Mouse (Mus musculus) intestine, postnatal 0 days (tissue): Measurements from ENCODE around the gene Olfr722. TPM values are rescaled to one million over a fixed set of nuclear protein-coding genes. Genes with fewer than 3 reads are reported as not detected.
A peak's percentile ranks its signal among the peaks of the same experiment; 100 is the strongest.
"Not testable (repeated sequence)": the region's sequence is repeated elsewhere in the genome, so short reads cannot be mapped to it uniquely, and the experiment has no call there.

Experiments
- ATAC-seq: fragments of 200-750 bp; cut with Nextera tagmentation; 2 replicates; pipeline ENCODE4 v1.8.0; 2017; ENCODE audit warnings: mild to moderate bottlenecking, moderate TSS enrichment, moderate library complexity
- H3K27ac ChIP-seq: fragments of 300-500 bp; sonication (generic); 2 replicates; pipeline ENCODE4 v1.5.1; 2014; ENCODE audit warnings: mild to moderate bottlenecking, low read depth, low read length, moderate library complexity
- H3K27me3 ChIP-seq: fragments of 300-500 bp; sonication (generic); replicated peaks from 2 replicates; pipeline ENCODE4 v1.6.1; 2014; ENCODE audit warnings: low read length, mixed read lengths; ENCODE audit not compliant: control insufficient read depth, insufficient read depth
- H3K36me3 ChIP-seq: fragments of 300-500 bp; sonication (generic); 2 replicates; pipeline ENCODE4 v1.6.1; 2014; ENCODE audit warnings: mild to moderate bottlenecking, moderate library complexity; ENCODE audit not compliant: control insufficient read depth, insufficient read depth
- H3K4me1 ChIP-seq: fragments of 300-500 bp; sonication (generic); replicated peaks from 2 replicates; pipeline ENCODE4 v1.6.1; 2014; ENCODE audit warnings: antibody characterized with exemption, low read length, mixed read lengths; ENCODE audit not compliant: control insufficient read depth, insufficient read depth
- H3K4me2 ChIP-seq: fragments of 300-500 bp; sonication (generic); replicated peaks from 2 replicates; pipeline ENCODE4 v1.6.1; 2014; ENCODE audit warnings: low read depth, mild to moderate bottlenecking, moderate library complexity
- H3K4me3 ChIP-seq: fragments of 300-500 bp; sonication (generic); 2 replicates; pipeline ENCODE4 v1.5.1; 2014; ENCODE audit warnings: low read depth, low read length
- H3K9ac ChIP-seq: fragments of 300-500 bp; sonication (generic); 2 replicates; pipeline ENCODE4 v1.6.1; 2014; ENCODE audit warnings: mild to moderate bottlenecking, low read depth, low read length
- H3K9me3 ChIP-seq: fragments of 300-500 bp; sonication (generic); 2 replicates; pipeline ENCODE4 v1.6.1; 2016; ENCODE audit warnings: mixed run types; ENCODE audit not compliant: control insufficient read depth
- CTCF ChIP-seq: sonication (generic); IDR thresholded peaks from 2 replicates; pipeline ENCODE4 v1.5.1; 2016; ENCODE audit warnings: low read depth, mild to moderate bottlenecking, control low read depth, antibody characterized with exemption, moderate library complexity
- polyA plus RNA-seq: library from polyadenylated mRNA; unstranded; fragments of >200 nt; fragmentation: Nextera tagmentation; extraction: Ambion mirVana; gene quantifications from 2 replicates; pipeline ENCODE4 v1.2.1, GENCODE M21; 2015

Olfr722 gene
- not detected in 2 replicates for polyA plus RNA-seq

GRCm38 (mm10) chr14:49901899-49902298, at the start of gene Olfr722:
Gene Olfr722, minus strand, starts transcription at chr14:49901999.
- Histone ChIP-seq H3K4me2 (no peak within 1 kb of the TSS), H3K36me3 (no peaks in the 10 kb centered on the region), H3K4me1 (no peaks in the 10 kb centered on the region), H3K4me3 (no peak within 1 kb of the TSS), H3K27me3 (no peaks in the 10 kb centered on the region), H3K27ac (no peak within 1 kb of the TSS), H3K9ac (no peak within 1 kb of the TSS), H3K9me3 (no peaks in the 10 kb centered on the region)
- no peak for TF ChIP-seq CTCF
- ATAC-seq: no peak

- H3K36me3 ChIP-seq, H3K27me3 ChIP-seq, H3K4me1 ChIP-seq, H3K9me3 ChIP-seq, ATAC-seq, H3K9ac ChIP-seq, H3K4me2 ChIP-seq, H3K4me3 ChIP-seq, H3K27ac ChIP-seq: not testable (repeated sequence)
Measured at GRCm38 (mm10) chr14:49931687-49932086, 29.9 kb upstream of the Olfr722 start, which contains the start of gene Olfr723. Gene Olfr723, minus strand, starts transcription at chr14:49931787.

- Histone ChIP-seq H3K4me1 (no peaks in the 10 kb centered on the region), H3K4me3 (no peak overlapping the region), H3K9ac (no peak overlapping the region), H3K9me3 (no peaks in the 10 kb centered on the region), H3K4me2 (no peak overlapping the region), H3K27me3 (no peaks in the 10 kb centered on the region), H3K27ac (no peak overlapping the region), H3K36me3 (no peaks in the 10 kb centered on the region)
- no peak for ATAC-seq
- peak; percentile 62 for TF ChIP-seq CTCF
Measured at GRCm38 (mm10) chr14:49860387-49860786, 41.4 kb downstream of the Olfr722 start.

Other genes with a start within 250 kb of the Olfr722 start
- gene Armh4, start 118.6 kb downstream of the Olfr722 start, polyA plus RNA-seq: 5.3 and 6.2 TPM in 2 replicates
- gene Olfr723, start 29.8 kb upstream of the Olfr722 start, polyA plus RNA-seq: not detected in 2 replicates
- not detected in 2 replicates for gene Olfr724, start 61.3 kb upstream of the Olfr722 start, polyA plus RNA-seq
- not detected in 2 replicates for gene Olfr725, start 138.4 kb upstream of the Olfr722 start, polyA plus RNA-seq
- gene Olfr726, start 189.0 kb upstream of the Olfr722 start, polyA plus RNA-seq: not detected in 2 replicates
- gene Olfr727, start 221.2 kb upstream of the Olfr722 start, polyA plus RNA-seq: not detected in 2 replicates
- not detected in 2 replicates for gene Olfr728, start 240.7 kb upstream of the Olfr722 start, polyA plus RNA-seq